Mouse (Mus musculus) frontal cortex, postnatal 10 days (tissue): ENCODE results near the gene Rgs2.

Experiments used
- DNase-seq, 2 experiments: peaks; one replicate each; pipeline ENCODE4 v3.0.0; 2022; ENCODE audit warnings: low spot score in 2 of 2, mixed read lengths in 1 of 2

Rgs2 gene

DNA sequence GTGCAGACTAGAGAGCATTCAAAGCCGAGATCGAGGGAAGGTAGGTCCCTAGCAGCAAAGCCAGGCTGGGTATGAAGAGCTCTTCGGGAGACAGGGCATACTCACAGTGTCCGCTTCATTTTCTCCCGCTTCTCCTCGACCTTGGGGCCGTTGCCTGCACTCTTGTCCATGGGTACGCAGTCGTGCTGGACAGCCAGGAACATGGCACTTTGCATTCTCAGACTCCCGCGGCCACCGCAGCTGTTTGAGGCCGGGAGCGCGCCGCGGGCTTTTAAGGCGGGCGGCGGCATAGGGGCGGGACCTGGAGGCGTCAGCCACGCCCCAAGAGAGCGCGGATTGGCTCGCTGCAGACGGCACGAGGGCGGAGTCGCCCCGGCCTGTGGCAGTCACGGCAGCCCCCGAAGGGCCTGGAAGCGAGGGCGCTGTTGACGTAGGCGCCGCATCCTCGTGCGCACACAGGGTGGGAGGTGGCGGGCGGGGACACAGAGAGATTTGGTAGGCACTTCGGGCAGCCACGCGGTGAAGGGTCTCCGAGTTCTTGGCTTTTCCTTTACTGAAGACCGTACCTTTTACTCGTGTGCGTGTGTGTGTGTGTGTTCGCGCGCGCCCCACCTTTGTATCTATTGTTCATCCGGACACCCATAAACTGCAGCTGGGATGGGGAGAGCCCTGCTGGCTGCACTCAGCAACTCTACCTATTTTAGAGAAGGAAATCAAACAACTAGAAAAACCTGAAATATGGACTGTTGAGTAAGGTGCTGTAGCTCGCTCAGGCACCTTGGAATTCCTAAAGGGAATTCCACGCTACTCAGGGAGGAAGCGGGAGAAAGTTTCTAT is at the start of gene Rgs2:
Gene Rgs2 (minus strand): TSS at position 258 of the 837 bp plus-strand sequence.
- peak; percentile 94 to 97 for DNase-seq

DNA sequence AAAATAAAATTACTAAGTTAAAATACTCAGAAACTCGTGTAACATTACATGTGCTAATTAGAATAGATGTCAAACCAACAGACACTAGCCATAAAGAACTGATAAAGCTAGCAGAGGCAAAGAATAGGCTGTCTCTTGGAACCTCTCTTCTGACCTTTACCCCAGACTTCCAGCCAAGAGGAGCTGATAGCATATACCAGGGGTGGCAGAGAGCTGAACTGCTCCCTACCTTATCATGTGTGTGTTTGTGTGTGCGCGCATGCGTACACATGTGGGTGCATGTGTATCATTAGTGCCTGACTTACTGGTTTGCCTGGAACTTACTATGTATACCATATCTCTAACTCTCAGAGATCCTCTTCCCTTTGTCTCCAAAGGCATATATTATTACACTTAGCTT is 49.4 kb upstream of the Rgs2 start:
- DNase-seq, result no peak

DNA sequence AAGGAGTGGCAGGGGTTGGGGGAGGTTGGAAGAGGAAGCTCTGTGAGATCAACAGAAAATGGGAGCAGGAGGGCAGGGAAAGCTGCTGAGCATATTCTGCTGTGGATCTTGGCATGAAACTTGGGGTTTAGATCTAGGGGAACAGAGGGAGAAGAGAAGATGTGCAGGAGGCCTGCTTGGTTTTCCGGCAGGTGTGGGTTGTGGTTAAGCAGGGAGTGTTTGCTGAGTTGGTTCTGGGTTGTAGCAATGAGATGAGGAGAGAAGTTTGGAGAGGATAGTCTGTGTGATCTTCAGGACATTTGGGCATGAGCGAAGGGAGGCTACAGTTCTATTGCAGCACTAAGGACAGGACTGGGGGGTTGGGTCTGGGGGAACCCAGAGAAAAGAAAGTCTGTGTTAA is 37.9 kb upstream of the Rgs2 start:
- DNase-seq, result no peak

GRCm38 (mm10) chr1:144033498-144033897 is 29.5 kb upstream of the Rgs2 start:
- DNase-seq, result no peak

GRCm38 (mm10) chr1:144030499-144030898 is 26.5 kb upstream of the Rgs2 start:
- no peak for DNase-seq

DNA sequence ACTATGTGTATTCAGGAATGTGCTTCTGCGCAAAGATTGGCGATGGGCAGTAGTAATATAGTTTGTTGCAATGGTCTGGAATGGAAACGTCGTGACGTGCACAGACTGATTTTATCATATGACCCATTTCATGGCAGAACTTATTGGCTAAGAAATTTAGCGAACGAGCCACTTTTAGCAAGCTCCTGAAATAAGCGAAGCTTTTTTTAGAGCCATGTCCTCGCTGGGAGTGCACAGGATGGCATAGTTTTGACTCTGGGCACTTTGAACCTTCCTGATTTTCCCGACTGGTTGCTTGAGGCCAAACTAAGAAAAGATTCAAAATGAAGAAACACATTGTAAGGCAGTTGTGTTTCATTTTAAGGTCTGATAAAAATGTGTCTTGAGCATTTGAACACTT is 25.7 kb upstream of the Rgs2 start:
- peak in 1 of 2 experiments; percentile 9 for DNase-seq

DNA sequence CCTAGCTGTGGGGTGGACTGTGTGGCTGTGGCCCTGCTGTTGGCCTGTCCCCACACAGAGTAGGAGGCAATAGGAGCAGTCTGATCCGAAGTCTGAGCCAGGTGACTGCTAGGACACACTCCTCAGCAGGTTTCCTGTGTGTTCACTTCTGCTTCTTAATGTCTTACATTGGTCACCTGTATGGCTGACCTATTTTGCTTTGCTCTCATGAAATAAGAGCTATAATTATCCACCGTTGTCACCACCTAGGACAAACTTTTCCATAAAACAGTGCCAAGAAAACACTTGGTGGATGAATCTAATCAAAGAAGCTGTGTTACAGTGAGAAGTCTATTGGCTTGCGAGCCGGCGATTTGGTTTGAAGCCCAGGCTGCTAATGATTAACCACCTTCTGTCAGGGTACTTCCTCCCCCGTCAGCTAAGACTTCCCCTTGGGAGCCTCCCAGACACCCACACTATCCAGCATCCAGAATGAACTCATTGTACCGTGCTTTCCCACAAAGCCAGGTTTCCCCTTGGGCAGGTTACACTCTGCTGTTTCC is 14.5 kb upstream of the Rgs2 start:
- DNase-seq, result no peak

DNA sequence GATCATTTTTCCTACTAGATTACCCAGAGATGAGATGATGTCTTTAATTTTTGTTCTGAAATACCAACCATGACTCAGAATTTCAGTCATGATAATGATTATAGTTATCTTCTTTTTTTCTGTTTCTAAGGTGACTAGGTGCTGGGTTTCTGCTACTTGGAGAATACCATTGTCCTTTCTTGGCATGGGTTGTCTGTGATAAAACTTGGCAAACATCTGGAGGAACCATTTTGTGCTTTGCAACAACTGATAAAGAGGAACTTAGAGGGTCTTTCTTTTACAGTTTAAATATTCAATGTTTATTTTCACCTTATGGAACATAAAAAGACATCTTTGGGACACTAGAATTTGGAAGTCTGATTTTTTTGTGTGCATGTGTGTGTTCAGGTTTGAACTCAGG is 10.0 kb upstream of the Rgs2 start:
- DNase-seq, result no peak

DNA sequence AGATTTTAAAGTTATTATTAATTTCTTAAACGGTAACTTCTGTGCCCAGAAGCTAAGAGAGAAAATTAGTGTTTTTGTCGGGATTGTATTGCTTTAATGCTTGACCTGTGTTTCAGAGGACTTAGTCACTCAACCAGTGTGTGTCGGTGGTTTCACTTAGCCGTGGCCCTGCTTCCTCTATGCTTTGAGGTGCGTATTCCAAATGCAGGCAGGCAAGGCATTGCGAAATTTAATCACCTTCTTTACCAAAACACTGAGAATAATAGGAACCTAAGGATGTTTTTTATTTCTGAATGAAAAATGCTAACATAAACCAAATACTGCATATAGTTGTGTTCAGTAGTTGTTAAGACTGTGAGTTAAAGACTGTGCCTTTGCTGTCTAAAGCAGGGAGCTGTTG is 3.4 kb upstream of the Rgs2 start:
- no peak for DNase-seq

DNA sequence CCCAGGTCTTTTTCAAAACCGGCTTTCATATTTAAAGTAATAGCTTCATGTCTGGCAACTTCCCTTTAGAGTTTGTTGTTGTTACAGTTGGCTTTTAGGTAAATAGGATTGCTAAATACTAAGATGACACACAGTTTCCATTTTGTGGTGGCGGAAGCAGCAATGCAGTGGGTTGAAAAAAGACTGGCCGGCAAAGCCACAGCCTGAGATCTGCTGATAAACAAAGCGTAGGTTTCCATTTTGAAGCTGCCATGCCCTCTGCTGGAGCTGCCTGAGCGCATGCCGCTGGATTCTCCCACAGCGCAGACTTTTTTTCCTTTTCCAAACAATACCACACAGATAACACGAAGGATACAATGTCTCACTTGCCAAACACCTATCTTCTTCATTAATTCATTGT is 2.6 kb upstream of the Rgs2 start:
- DNase-seq, result peak; percentile 52 to 63

DNA sequence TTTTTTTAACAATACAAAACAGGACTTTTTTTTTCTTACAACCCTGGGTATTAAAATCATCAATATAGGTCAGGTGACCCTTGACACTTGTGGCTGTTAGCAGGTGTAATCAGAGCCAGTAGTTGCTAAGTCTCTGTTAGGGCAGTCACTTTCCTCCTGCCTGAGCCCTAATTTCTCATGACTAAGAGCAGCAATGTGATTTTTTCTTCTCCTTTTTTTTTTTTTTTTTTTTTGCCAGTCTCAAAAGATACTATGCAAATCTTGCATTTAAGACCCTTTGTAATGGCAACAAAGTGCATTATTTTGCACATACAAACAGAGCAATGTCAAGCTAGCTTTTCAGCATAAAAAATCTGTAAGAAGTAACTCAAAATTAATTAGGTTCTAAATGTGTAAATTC is 1.7 kb upstream of the Rgs2 start:
- no peak for DNase-seq

GRCm38 (mm10) chr1:144004741-144005140 is 780 bp upstream of the Rgs2 start:
- DNase-seq, result peak in 1 of 2 experiments; percentile 17

GRCm38 (mm10) chr1:144003416-144003815 is 545 bp downstream of the Rgs2 start:
- peak; percentile 31 to 34 for DNase-seq

GRCm38 (mm10) chr1:144002715-144003066 is 1.3 kb downstream of the Rgs2 start:
- no peak for DNase-seq

DNA sequence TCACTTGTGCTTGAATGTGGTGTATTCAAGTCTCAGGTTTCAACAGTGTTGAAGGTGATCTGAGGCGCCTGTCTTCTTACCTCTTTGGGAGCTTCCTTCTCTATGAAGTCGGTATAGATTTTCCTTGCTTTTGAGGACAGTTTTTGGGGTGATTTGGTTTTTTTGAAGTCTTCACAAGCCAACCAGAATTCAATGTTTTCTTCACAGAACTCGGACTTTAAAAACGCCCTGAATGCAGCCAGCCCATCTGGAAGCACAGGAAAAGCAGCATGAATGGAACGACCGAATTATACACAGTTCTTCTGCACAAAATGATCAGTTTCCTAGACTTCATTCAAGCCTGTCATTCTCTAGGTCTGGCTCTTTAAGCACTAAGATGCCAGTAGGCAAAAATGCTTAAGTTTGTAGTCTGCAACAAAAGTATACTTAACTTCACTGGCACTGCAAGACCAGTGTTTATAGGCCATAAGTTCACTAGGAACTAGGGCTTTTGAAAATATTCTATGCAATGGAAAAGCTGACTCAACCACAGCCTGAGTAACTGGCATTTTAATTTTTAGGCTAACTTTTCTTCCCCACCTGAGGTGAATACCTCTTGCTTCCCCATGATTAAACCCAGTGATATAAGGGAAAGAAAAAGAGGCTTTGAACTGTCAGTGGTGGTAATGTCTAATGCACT is 1.8 kb downstream of the Rgs2 start:
- DNase-seq, result no peak

DNA sequence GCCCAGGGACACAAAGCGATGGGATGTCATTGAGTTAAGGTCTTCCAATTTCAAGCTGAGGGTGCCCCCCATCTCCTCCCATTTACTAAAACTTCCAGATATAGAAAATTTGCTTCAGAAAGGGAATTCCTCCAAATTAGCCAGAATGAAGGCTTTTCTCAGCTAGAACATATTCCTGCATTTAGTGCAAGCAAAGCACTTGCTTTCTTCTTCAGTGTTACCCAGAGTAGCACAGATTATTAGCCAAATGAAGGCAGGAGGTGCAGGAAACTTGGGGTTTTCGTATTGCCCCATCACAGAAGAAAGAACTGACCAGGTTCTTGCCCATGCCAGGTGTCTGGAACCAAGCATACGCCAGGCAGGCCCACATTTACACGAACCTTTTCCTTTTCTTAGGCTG is 3.7 kb downstream of the Rgs2 start:
- DNase-seq, result no peak

DNA sequence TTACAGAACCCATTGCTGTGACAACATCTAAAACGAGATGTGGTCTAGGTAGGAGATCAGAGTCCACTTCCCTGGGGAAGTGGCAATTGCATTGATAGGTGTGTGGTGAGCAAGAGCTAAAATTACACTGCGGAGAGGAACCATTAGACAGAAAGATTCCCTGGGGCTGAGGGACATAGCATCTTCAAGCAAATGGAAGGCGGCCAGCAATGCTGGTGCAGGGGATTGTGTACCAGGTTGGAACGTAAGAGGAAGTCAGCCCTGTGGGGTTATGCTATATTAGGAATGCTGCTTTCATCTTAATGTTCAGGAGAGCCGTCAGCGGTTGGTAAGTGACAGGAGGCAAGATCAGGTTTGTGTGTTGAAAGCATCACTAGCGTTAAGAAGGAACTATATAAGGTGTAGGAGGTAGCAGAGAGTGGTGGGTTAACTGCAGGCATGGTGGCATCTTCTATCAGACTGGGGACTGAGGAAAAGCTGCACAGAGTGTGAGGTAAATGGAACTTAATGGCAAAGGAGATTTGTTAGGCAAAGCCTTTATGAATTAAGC is 4.5 kb downstream of the Rgs2 start:
- DNase-seq, result no peak

GRCm38 (mm10) chr1:143993026-143993425 is 10.9 kb downstream of the Rgs2 start:
- DNase-seq, result no peak

DNA sequence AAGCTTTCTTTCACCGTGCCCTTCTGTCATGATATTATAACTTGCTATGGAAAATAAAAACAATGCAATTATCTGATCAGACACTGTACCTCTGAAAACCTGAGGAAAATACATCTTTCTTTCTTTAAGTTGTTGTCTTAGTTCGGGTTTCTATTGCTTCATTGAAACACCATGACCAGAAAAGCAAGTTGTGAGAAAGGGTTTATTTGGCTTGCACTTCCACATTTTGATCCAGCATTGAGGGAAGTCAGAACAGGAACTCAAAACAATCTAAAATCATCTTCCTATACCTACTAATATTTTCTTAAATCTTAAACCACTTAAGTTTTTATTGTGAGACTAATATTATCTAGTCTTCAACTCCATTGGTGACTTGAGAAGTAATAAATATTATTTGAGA is 11.4 kb downstream of the Rgs2 start:
- DNase-seq, result no peak

DNA sequence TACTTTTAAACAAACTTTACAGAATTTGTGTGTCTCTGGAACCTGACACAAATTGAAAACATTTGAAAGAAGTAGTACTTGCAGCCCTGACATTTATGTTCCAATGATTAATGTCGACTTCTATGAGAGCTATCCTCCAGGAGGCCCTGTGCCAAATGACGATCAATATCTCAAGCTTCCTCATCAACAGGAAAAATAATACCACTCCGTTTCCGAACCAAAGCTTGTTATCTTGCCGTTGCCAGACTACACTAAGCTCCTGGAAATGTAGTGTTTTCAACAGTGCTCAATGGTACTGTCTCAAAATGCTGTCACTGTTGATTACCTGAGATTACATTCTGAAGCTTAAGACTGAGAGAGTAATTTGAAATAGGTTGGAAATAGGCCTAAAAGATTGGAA is 13.7 kb downstream of the Rgs2 start:
- DNase-seq, result no peak

DNA sequence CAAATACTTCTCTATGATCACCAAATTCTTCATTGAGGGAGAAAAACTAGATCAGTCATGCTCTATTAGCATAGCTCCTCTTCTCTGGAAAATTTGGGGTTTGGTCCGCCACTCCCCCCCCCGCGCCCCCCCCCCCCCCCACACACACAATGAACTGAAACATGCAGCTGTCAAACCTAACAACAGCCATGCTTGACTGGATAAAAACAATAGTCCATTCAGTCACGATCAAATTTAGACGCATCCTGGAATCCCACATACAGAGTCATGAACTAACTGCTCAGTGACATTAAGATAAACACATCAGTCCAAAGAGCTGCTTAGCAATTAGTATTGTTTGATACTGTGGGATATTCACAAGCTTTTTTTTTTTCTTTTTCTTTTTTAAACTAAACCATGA is 14.2 kb downstream of the Rgs2 start:
- no peak for DNase-seq

- DNase-seq, result no peak
These were observed 15.2 kb downstream of the Rgs2 start for GRCm38 (mm10) chr1:143988756-143989155.
